Mouse (Mus musculus) testis, adult 2 months (tissue): ENCODE data around the gene Pgrmc2.

Experiments
- CTCF ChIP-seq: fragments of 200-500 bp; IDR thresholded peaks from 2 replicates; pipeline ENCODE4 v1.5.1; 2012; ENCODE audit warnings: low read depth, mild to moderate bottlenecking, inconsistent platforms, low read length, moderate library complexity; ENCODE audit not compliant: control insufficient read depth, insufficient read depth, insufficient replicate concordance
- POLR2A ChIP-seq: fragments of 200-500 bp; IDR thresholded peaks from 2 replicates; pipeline ENCODE4 v1.6.1; 2012; ENCODE audit warnings: low read depth, mild to moderate bottlenecking, inconsistent platforms, low read length, moderate library complexity; ENCODE audit not compliant: control insufficient read depth

DNA sequence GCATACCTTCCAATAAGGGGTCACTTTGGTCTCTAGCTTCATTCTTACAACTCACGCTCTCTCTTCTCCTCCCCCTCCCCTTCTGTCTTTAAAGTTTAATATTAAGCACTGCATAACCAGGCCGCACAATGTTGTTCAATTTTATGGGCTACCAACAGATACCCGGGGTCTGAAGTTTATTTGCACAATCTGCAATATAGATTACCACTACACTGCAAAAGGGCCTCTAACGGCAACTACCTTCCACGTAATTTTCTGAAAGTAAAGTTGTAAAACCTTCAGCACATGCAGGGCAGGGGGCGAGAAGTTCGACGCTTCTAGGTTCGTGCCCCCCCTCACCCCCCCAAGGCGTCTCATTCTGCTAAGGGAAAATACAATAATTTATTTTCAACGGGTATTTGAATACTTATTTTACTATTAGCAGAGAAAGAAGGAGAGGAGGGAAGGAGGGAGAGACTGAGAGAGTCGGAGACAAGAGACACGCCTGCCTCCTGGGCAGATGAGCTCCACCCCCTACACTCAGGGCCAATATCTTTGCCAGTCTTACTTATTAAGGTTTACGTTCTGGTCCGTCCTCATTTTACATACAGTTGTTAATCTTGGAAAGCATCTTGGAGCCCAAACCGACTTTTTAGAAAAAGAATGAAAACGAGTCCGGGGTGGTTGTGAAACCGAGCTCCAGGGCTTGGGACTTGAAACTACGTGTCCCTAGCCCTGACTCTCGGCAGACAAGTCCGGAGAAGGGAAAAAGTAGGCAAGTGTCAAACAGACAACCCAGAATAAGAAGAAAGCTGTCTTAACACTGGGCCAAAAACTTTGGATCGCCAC is 1.2 kb downstream of the Pgrmc2 start:
- no peak for TF ChIP-seq POLR2A
- TF ChIP-seq CTCF, result no peak
